In the genomic region with DNA sequence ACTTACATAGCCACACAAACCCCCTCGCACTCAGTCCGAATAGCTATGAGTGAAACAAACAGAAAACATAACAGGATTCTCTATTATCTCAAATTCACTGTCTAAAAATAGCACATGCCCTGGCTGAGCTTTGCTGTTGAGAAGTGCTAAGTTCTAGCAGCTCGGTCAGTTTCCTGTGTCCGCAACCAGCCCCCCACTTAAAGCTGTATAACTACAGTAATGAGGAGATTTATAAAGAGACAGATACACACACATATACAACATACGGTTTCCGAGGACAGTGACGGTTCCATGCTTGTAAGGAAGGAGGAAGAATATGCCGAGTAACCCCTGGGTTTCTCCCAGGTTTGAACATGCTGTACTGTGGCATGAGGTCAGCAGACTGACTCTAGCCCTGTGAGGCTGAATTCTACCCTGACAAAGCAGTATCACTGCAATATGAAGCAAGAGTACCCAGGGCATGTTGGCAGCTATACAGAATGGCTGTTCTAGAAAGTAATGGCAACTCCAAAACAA, we compare ENCODE assay signal across 8 mouse cellular contexts.
DNase-seq lines count a peak whose midpoint lies in the region; ATAC-seq lines count a peak whose summit lies in the region.

No protein-coding gene starts in this region.

- H3K4me1 ChIP-seq in brown adipose tissue, adult 24 weeks (ENCODE audit: control insufficient read depth, insufficient read depth, insufficient read length, low read length) = peaks cover 6% of the 10 kb centered on the region; the same call in 1 of the 2 replicates
- H3K4me1 ChIP-seq in heart, embryonic 11.5 days (ENCODE audit: control insufficient read depth, insufficient read depth, low read length) = peaks cover 29% of the 10 kb centered on the region
- H3K4me1 ChIP-seq in midbrain, embryonic 16.5 days (ENCODE audit: control insufficient read depth, insufficient read depth, low read length) = peaks cover 16% of the 10 kb centered on the region

- peak overlapping the region; percentile 24 for H3K4me3 ChIP-seq in brown adipose tissue, adult 24 weeks (ENCODE audit: insufficient read depth, low read depth, low read length)
- H3K4me3 ChIP-seq in heart, embryonic 11.5 days (ENCODE audit: low read depth, low read length) = no peak overlapping the region
- H3K4me3 ChIP-seq in midbrain, embryonic 16.5 days (ENCODE audit: low read depth, low read length) = no peak overlapping the region

- no peaks in the 10 kb centered on the region for H3K9me3 ChIP-seq in heart, embryonic 11.5 days (replicated peaks; ENCODE audit: control insufficient read depth, low read length)
- no peaks in the 10 kb centered on the region for H3K9me3 ChIP-seq in midbrain, embryonic 16.5 days (replicated peaks; ENCODE audit: control insufficient read depth, low read length, poor library complexity, severe bottlenecking)

- 35% methylated on average over 8 of the region's 8 CpGs for WGBS in heart, embryonic 11.5 days (ENCODE audit: insufficient replicate concordance)
- WGBS in midbrain, embryonic 16.5 days = 54% methylated on average over 8 of the region's 8 CpGs

- DNase-seq in cerebellum, adult 11-12 months = peak; percentile 28
- no peak for DNase-seq in cerebellum, adult 8-10 months
- peak; percentile 41 to 51 for DNase-seq in kidney, postnatal 36 days
- no peak for DNase-seq in layer of hippocampus, postnatal 25 days (ENCODE audit: extremely low spot score in 1 of 2, low spot score in 1 of 2)
- DNase-seq in thymus, postnatal 14 days = no peak

- H3K4me2 ChIP-seq in heart, embryonic 11.5 days = peak overlapping the region; percentile 54
- H3K4me2 ChIP-seq in midbrain, embryonic 16.5 days (ENCODE audit: low read length) = peak overlapping the region; percentile 13; the same call in 1 of the 2 replicates

- H3K27me3 ChIP-seq in heart, embryonic 11.5 days (ENCODE audit: control insufficient read depth, insufficient read depth, low read length) = no peaks in the 10 kb centered on the region
- no peaks in the 10 kb centered on the region for H3K27me3 ChIP-seq in midbrain, embryonic 16.5 days (ENCODE audit: control insufficient read depth, insufficient read depth, low read depth, low read length)

- ATAC-seq in heart, embryonic 11.5 days (replicated peaks; ENCODE audit: insufficient number of reproducible peaks, low FRiP score, low TSS enrichment) = no peak; the same call in 1 of the 2 replicates
- no peak for ATAC-seq in midbrain, embryonic 16.5 days

- H3K27ac ChIP-seq in brown adipose tissue, adult 24 weeks (replicated peaks; ENCODE audit: low read depth, low read length) = peak overlapping the region; percentile 70
- H3K27ac ChIP-seq in heart, embryonic 11.5 days (ENCODE audit: low read depth, low read length) = peak overlapping the region; percentile 87
- 0 out of 2 replicates have a peak overlapping the region, but pooled peaks have one; percentile 2 for H3K27ac ChIP-seq in midbrain, embryonic 16.5 days (ENCODE audit: low read length)

- no peaks in the 10 kb centered on the region for H3K36me3 ChIP-seq in heart, embryonic 11.5 days (ENCODE audit: control insufficient read depth, insufficient read depth, low read length)
- no peaks in the 10 kb centered on the region for H3K36me3 ChIP-seq in midbrain, embryonic 16.5 days (ENCODE audit: control insufficient read depth, insufficient read depth, low read length)

- H3K9ac ChIP-seq in heart, embryonic 11.5 days (ENCODE audit: low read depth, low read length) = 0 out of 2 replicates have a peak overlapping the region, but pooled peaks have one; percentile 24
- H3K9ac ChIP-seq in midbrain, embryonic 16.5 days (ENCODE audit: low read depth, low read length) = no peak overlapping the region; the same call in 1 of the 2 replicates

Comparison
In these comparisons a context has a peak if more than half of its experiments do, and no peak if none do; other contexts are left out.
1. DNase-seq: peak in cerebellum, adult 11-12 months (single experiment) and kidney, postnatal 36 days (2 of 2); none in cerebellum, adult 8-10 months (single experiment), layer of hippocampus, postnatal 25 days (0 of 2) and thymus, postnatal 14 days (single experiment).
2. H3K27ac ChIP-seq: peak in every context shown above with its lines; median percentile 87 in heart, embryonic 11.5 days; 70 in brown adipose tissue, adult 24 weeks; 2 in midbrain, embryonic 16.5 days.